Mouse (Mus musculus): ENCODE measurements around the gene Gtf2f2.
"Not testable (repeated sequence)": the region's sequence is repeated elsewhere in the genome, so short reads cannot be mapped to it uniquely, and the experiment has no call there.

The Gtf2f2 gene

DNA sequence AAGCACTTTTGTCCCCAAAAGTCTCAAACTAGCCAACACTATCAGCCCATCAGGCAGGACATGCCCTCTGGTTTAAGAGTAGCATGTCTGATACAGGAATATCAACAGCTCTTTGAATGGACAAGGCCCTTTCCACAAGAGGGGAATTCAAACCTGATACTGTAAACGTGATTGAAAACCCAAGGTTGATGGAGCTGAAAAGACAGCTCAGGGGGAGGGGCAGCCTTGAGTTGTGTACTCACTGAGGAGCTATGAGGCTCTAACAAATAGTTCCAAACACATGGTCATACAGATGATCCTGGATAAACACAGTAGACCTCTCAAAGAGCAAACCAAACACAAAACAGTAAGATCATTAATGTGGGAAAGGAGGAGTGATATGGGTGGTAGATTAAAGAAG, 12.6 kb downstream of the Gtf2f2 start:
- DNase-seq (ENCODE audit: low spot score), result no peak

- no peak for DNase-seq (ENCODE audit: low spot score)
Measured at GRCm38 (mm10) chr14:75992371-75992770, 18.3 kb downstream of the Gtf2f2 start.

- no peak for DNase-seq (ENCODE audit: low spot score)
Measured at GRCm38 (mm10) chr14:75990936-75991335, 19.7 kb downstream of the Gtf2f2 start.

DNA sequence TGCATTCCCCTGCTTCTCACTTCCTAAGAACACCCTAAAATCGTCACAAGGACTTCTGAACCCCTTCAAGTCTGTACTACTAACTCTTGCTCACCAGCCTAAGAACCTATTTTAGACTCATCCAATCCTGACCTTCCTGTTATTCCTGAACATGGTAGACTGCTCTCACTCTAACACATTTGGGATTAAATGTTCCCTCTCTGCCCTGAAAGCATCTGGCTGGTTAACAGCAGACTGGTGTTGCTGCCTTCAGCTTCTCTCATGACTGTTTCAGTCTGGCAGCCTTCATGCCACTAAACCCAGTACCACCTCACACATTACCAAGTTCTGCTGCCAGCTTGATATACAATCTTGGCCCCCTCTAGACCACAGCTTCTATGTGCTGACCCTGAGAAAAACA, 21.5 kb downstream of the Gtf2f2 start:
- no peak for DNase-seq (ENCODE audit: low spot score)

DNA sequence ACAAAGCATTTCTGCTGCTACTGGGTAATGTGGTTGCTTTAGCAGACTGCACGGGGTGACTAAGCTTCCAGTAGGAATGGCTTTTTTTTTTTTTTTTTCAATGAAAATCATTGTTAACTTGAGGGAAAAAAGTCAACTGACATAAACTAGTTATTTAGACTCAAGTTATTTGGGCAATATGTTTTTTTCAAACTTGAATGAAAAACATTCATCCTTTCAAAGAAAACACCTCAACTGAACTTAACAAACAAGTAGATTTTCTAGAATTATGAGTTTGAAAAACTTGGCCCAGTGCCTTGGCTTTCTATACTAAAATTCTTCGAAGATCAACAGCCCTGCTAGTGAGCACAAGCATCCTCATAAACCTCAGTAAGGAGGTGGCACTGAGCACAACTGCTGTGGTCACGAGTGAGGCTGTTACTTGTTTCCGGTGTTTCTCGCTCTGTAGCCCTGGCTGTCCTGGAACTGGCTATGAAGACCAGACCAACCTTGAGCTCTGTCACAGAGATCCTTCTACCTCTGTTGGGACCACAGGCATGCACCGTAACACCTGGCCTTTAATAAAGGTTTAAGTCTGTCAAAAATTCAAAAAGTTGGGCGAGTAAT, 23.7 kb downstream of the Gtf2f2 start:
- DNase-seq (ENCODE audit: low spot score), result no peak

DNA sequence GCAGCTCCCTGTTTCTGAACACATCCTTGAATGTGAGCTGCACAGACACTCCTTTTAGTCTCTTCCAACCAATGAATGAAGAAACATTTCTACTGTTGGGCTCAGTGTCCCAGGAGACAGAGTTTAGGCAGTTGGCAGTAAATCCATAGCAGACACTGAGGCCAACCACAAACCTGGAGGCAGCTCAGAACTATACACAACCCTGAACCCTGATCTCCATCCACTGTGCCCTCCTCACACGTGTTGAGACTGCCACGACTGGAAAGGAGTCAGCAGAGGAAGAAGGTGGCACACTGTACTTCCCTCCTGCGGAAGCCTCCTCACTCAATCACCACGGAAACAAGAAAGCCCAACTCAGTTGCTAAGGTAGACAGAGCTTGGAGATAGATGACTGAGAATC, 25.6 kb downstream of the Gtf2f2 start:
- no peak for DNase-seq (ENCODE audit: low spot score)

- DNase-seq (ENCODE audit: low spot score), result no peak
Measured at GRCm38 (mm10) chr14:75983891-75984290, 26.8 kb downstream of the Gtf2f2 start.

DNA sequence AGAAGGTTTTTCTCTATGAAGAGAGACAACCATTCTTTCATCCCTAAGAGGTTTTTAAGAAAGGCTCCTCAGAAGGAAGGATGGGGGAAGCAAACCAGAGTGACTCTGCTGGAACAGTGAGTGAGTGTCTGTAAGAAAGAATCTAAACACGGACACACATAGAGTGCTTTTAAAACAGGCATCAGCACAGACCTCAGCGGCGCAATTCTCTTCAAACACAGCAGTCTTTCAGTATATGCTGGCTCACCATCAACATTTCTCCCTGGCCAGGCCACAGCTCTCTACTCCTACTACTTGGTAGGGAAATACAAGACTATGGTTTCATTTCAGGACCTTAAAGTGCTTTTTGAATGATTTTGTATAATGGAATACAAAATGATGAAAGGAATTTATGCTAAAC, 29.4 kb downstream of the Gtf2f2 start:
- DNase-seq (ENCODE audit: low spot score), result no peak

- no peak for DNase-seq (ENCODE audit: low spot score)
Measured at GRCm38 (mm10) chr14:75976107-75976506, 34.6 kb downstream of the Gtf2f2 start.

- DNase-seq (ENCODE audit: low spot score), result no peak
Measured at GRCm38 (mm10) chr14:75967291-75967690, 43.4 kb downstream of the Gtf2f2 start.

GRCm38 (mm10) chr14:75964433-75964832, 46.2 kb downstream of the Gtf2f2 start:
- no peak for DNase-seq (ENCODE audit: low spot score)

GRCm38 (mm10) chr14:75964000-75964399, 46.7 kb downstream of the Gtf2f2 start:
- no peak for DNase-seq (ENCODE audit: low spot score)

- DNase-seq (ENCODE audit: low spot score), result no peak
Measured at GRCm38 (mm10) chr14:75963215-75963614, 47.5 kb downstream of the Gtf2f2 start.

DNA sequence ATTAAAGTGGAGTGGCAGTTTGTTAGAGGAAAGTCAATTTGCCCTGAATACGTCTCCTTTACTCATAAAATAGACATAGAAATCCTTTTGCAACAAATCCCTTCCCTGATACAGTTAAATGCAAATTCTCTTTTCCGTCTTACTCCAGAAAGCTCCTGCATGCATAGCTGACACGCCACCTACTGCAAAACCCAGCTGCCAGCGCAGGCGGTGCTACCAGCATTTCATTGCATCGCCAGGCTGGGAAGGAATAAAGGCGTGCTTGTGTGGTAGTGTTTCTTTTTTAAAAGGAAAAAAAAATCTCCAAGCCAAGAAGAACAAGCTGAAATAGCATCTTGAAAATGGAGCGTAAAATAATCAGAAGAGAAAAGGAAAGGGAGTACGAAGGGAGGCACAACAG, 48.4 kb downstream of the Gtf2f2 start:
- DNase-seq (ENCODE audit: low spot score), result no peak

DNA sequence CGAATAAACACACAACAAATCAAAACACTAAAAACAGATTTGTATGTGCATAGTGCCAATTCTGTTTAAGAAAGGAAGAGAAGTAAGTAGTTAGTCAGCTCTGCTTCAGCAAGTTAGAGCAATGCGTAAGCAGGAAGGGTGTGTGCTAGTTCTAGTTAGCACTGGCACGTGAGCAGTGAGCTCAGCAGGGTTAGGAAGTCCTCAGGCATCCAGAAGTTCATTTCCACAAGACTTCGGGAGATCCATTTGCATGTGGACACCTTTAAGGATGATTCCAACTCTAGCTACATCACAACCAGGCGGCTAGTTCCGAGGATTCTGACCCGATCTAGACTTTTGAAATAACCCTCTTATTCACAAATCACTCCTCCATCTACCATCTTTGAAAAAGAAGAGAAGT, 55.9 kb downstream of the Gtf2f2 start, which contains the start of gene Kctd4:
Kctd4 (plus strand) TSS at position 244 of the 400 bp plus-strand sequence.
- DNase-seq (ENCODE audit: low spot score), result no peak

GRCm38 (mm10) chr14:75953011-75953410, 57.7 kb downstream of the Gtf2f2 start:
- DNase-seq (ENCODE audit: low spot score), result no peak

DNA sequence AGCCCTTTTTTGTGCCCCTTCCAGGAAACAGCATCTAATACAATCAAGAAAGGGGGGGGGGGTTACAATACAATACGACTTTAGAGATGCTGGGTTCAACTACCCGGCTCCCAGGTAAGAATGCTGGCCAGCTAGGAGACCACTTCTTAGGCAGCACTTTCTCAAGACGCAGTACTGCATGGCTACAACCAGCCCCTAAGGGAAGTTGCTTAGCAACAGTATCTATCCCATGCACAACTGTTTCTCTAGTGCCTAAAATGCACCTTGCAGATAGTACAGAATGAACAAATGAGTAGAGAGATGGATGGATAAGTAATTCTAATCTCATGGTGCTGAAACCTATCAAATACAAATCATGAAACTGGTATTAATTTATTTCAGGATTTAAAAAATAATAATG, 63.0 kb downstream of the Gtf2f2 start:
- DNase-seq (ENCODE audit: low spot score), result no peak

DNA sequence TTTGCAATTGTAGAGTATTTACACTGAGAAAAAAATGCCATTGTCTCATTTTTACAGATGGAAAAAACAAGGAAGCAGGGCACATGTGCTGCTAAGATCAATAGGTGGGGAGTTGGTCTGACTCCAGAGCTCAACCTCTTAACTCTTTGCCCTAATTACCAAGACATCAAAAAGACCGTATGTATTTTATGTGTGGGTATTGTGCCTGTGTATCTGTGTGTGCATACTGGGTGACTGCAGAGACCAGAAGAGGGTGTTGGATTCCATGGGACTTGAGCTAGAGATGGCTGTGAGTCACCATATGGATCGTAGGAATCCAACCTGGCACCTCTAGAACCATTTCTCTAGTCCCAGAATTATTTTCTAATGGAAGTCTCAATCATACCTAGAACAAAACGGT, 68.3 kb downstream of the Gtf2f2 start:
- no peak for DNase-seq (ENCODE audit: low spot score)

- DNase-seq (ENCODE audit: low spot score), result no peak
Measured at GRCm38 (mm10) chr14:75941500-75941899, 69.2 kb downstream of the Gtf2f2 start.

DNA sequence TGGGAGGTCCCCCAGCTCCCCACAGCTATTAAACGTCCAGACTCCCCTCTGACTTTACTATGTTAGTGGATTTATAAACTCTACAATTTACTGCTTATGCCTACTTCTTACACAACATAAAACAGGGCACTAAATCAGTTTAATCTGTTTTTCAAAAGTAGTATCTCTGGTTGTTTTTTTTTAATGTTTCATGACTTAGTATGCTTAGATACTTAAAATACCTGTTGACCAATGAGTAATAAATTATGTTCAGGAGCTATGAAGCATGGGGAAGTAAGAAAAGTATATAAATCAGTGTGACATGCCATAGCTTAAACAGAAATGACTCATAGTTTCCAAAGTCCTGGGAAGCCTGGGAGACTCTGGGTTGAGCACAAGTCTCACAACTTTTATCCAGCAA, 73.0 kb downstream of the Gtf2f2 start:
- no peak for DNase-seq (ENCODE audit: low spot score)

GRCm38 (mm10) chr14:75934359-75934758, 76.3 kb downstream of the Gtf2f2 start:
- DNase-seq (ENCODE audit: low spot score), result no peak

GRCm38 (mm10) chr14:75931266-75931665, 79.4 kb downstream of the Gtf2f2 start:
- DNase-seq (ENCODE audit: low spot score), result no peak

GRCm38 (mm10) chr14:75929713-75930112, 81.0 kb downstream of the Gtf2f2 start:
- not testable (repeated sequence) for DNase-seq (ENCODE audit: low spot score)

- DNase-seq (ENCODE audit: low spot score), result no peak
Measured at GRCm38 (mm10) chr14:75923314-75924052, 87.2 kb downstream of the Gtf2f2 start.
